Mouse (Mus musculus) neural tube, embryonic 14.5 days (tissue): ENCODE data around the gene Asprv1. TPM values are rescaled to one million over a fixed set of nuclear protein-coding genes. Genes with fewer than 3 reads are reported as not detected.

Experiments
- ATAC-seq: fragments of 200-750 bp; cut with Nextera tagmentation; 2 replicates; pipeline ENCODE4 v1.8.0; 2017; ENCODE audit warnings: low read depth, mild to moderate bottlenecking, moderate TSS enrichment, moderate library complexity
- H3K27ac ChIP-seq: fragments of 300-500 bp; sonication (generic); 2 replicates; pipeline ENCODE4 v1.5.1; 2014; ENCODE audit warnings: low read depth, mild to moderate bottlenecking, control low read depth, low read length, moderate library complexity, mixed read lengths
- H3K27me3 ChIP-seq: fragments of 300-500 bp; sonication (generic); 2 replicates; pipeline ENCODE4 v1.6.1; 2014; ENCODE audit warnings: low read length; ENCODE audit not compliant: control insufficient read depth, insufficient read depth
- H3K36me3 ChIP-seq: fragments of 300-500 bp; sonication (generic); 2 replicates; pipeline ENCODE4 v1.6.1; 2014; ENCODE audit warnings: low read length, mixed read lengths; ENCODE audit not compliant: control insufficient read depth, insufficient read depth
- H3K4me1 ChIP-seq: fragments of 300-500 bp; sonication (generic); 2 replicates; pipeline ENCODE4 v1.6.1; 2014; ENCODE audit warnings: low read length; ENCODE audit not compliant: control insufficient read depth, insufficient read depth
- H3K4me2 ChIP-seq: fragments of 300-500 bp; sonication (generic); 2 replicates; pipeline ENCODE4 v1.6.1; 2014; ENCODE audit warnings: mild to moderate bottlenecking, low read depth, low read length, control low read depth
- H3K4me3 ChIP-seq: fragments of 300-500 bp; sonication (generic); 2 replicates; pipeline ENCODE4 v1.5.1; 2014; ENCODE audit warnings: low read depth, low read length, control low read depth, mixed read lengths
- H3K9ac ChIP-seq: fragments of 300-500 bp; sonication (generic); replicated peaks from 2 replicates; pipeline ENCODE4 v1.6.1; 2014; ENCODE audit warnings: low read depth, mild to moderate bottlenecking, control low read depth, low read length, mixed read lengths
- H3K9me3 ChIP-seq: fragments of 300-500 bp; sonication (generic); 2 replicates; pipeline ENCODE4 v1.6.1; 2016; ENCODE audit warnings: low read length; ENCODE audit not compliant: control insufficient read depth
- WGBS: fragments of 180-500 bp; shearing (Covaris S2); extraction: QIAGEN DNeasy Blood & Tissue Kit; methylation state at CpG from one replicate; pipeline ENCODE4 v1.1.7; 2014; 5-methylcytosine and 5-hydroxymethylcytosine counted together
- polyA plus RNA-seq: library from polyadenylated mRNA; unstranded; fragments of >200 nt; fragmentation: Nextera tagmentation; extraction: Ambion mirVana; gene quantifications from 2 replicates; pipeline ENCODE4 v1.2.1, GENCODE M21; 2014

Asprv1 gene
- polyA plus RNA-seq, 1 experiment from 2014 or later = 0.82 TPM

- 83% methylated on average over 6 of the region's 7 CpGs for WGBS
- Histone ChIP-seq H3K27ac (no peak overlapping the region), H3K4me3 (no peak overlapping the region), H3K4me2 (no peak overlapping the region), H3K4me1 (peaks cover 15% of the 10 kb centered on the region), H3K9ac (no peak overlapping the region), H3K36me3 (no peaks in the 10 kb centered on the region), H3K9me3 (no peaks in the 10 kb centered on the region), H3K27me3 (no peaks in the 10 kb centered on the region)
- no peak for ATAC-seq
These were observed 39.5 kb upstream of the Asprv1 start for GRCm38 (mm10) chr6:86588429-86588828.

- H3K4me2 ChIP-seq = no peak overlapping the region
- no peak overlapping the region for H3K9ac ChIP-seq
- 88% methylated on average over 10 of the region's 10 CpGs for WGBS
- ATAC-seq = no peak
- H3K9me3 ChIP-seq = no peaks in the 10 kb centered on the region
- no peak overlapping the region for H3K27ac ChIP-seq
- H3K4me3 ChIP-seq = no peak overlapping the region
- no peaks in the 10 kb centered on the region for H3K36me3 ChIP-seq
- no peaks in the 10 kb centered on the region for H3K4me1 ChIP-seq
- no peaks in the 10 kb centered on the region for H3K27me3 ChIP-seq
These were observed 34.6 kb upstream of the Asprv1 start for GRCm38 (mm10) chr6:86593146-86593897.

- no peak for ATAC-seq
- H3K4me2 ChIP-seq = no peak overlapping the region
- no peak overlapping the region for H3K9ac ChIP-seq
- 15% methylated on average over 9 of the region's 9 CpGs for WGBS
- no peaks in the 10 kb centered on the region for H3K4me1 ChIP-seq
- no peak overlapping the region for H3K4me3 ChIP-seq
- no peaks in the 10 kb centered on the region for H3K27me3 ChIP-seq
- no peaks in the 10 kb centered on the region for H3K36me3 ChIP-seq
- H3K27ac ChIP-seq = no peak overlapping the region
- no peaks in the 10 kb centered on the region for H3K9me3 ChIP-seq
These were observed 33.3 kb upstream of the Asprv1 start for GRCm38 (mm10) chr6:86594636-86595035.

GRCm38 (mm10) chr6:86595865-86596440 lies 32.0 kb upstream of the Asprv1 start:
- Histone ChIP-seq H3K27me3 (no peaks in the 10 kb centered on the region), H3K4me1 (no peaks in the 10 kb centered on the region), H3K27ac (no peak overlapping the region), H3K4me3 (no peak overlapping the region), H3K9me3 (no peaks in the 10 kb centered on the region), H3K9ac (no peak overlapping the region), H3K36me3 (no peaks in the 10 kb centered on the region), H3K4me2 (no peak overlapping the region)
- 84% methylated on average over 17 of the region's 17 CpGs for WGBS
- ATAC-seq = no peak

- Histone ChIP-seq H3K9me3 (no peaks in the 10 kb centered on the region), H3K4me2 (no peak overlapping the region), H3K9ac (no peak overlapping the region), H3K27ac (no peak overlapping the region), H3K36me3 (no peaks in the 10 kb centered on the region), H3K4me3 (no peak overlapping the region), H3K27me3 (no peaks in the 10 kb centered on the region), H3K4me1 (no peaks in the 10 kb centered on the region)
- no peak for ATAC-seq
- 78% methylated on average over 5 of the region's 5 CpGs for WGBS
These were observed 29.2 kb upstream of the Asprv1 start for GRCm38 (mm10) chr6:86598742-86599193.

- H3K9me3 ChIP-seq = no peaks in the 10 kb centered on the region
- 25% methylated on average over 4 of the region's 4 CpGs for WGBS
- no peak overlapping the region for H3K27ac ChIP-seq
- H3K27me3 ChIP-seq = no peaks in the 10 kb centered on the region
- H3K9ac ChIP-seq = no peak overlapping the region
- no peak overlapping the region for H3K4me2 ChIP-seq
- no peak overlapping the region for H3K4me3 ChIP-seq
- H3K4me1 ChIP-seq = no peaks in the 10 kb centered on the region
- ATAC-seq = peak; percentile 41; the same call in 1 of the 2 replicates
- H3K36me3 ChIP-seq = no peaks in the 10 kb centered on the region
These were observed 28.8 kb upstream of the Asprv1 start for GRCm38 (mm10) chr6:86599197-86599596.

GRCm38 (mm10) chr6:86599951-86600414 lies 28.0 kb upstream of the Asprv1 start:
- Histone ChIP-seq H3K9me3 (no peaks in the 10 kb centered on the region), H3K4me1 (no peaks in the 10 kb centered on the region), H3K27me3 (no peaks in the 10 kb centered on the region), H3K4me2 (no peak overlapping the region), H3K36me3 (no peaks in the 10 kb centered on the region), H3K4me3 (no peak overlapping the region), H3K27ac (no peak overlapping the region), H3K9ac (no peak overlapping the region)
- WGBS = 76% methylated on average over 6 of the region's 6 CpGs
- ATAC-seq = no peak

GRCm38 (mm10) chr6:86605260-86605659 lies 22.7 kb upstream of the Asprv1 start:
- H3K27ac ChIP-seq = no peak overlapping the region
- ATAC-seq = no peak
- no peaks in the 10 kb centered on the region for H3K27me3 ChIP-seq
- H3K4me2 ChIP-seq = no peak overlapping the region
- 76% methylated on average over 7 of the region's 7 CpGs for WGBS
- no peaks in the 10 kb centered on the region for H3K9me3 ChIP-seq
- H3K36me3 ChIP-seq = no peaks in the 10 kb centered on the region
- H3K4me3 ChIP-seq = no peak overlapping the region
- no peak overlapping the region for H3K9ac ChIP-seq
- no peaks in the 10 kb centered on the region for H3K4me1 ChIP-seq

GRCm38 (mm10) chr6:86606289-86606688 lies 21.7 kb upstream of the Asprv1 start:
- Histone ChIP-seq H3K36me3 (no peaks in the 10 kb centered on the region), H3K9ac (no peak overlapping the region), H3K4me1 (no peaks in the 10 kb centered on the region), H3K27me3 (no peaks in the 10 kb centered on the region), H3K9me3 (no peaks in the 10 kb centered on the region), H3K4me3 (no peak overlapping the region), H3K27ac (no peak overlapping the region), H3K4me2 (no peak overlapping the region)
- ATAC-seq = no peak
- 88% methylated on average over 4 of the region's 4 CpGs for WGBS
